ENCODE assay signal across 22 mouse cellular contexts in genomic region chr10:21943145-21943700, GRCm38 (mm10).
DNase-seq lines count a peak whose midpoint lies in the region; ATAC-seq lines count a peak whose summit lies in the region.
"Had no signal": no experiment of that assay in that cellular context is flagged by ENCODE, and none has a peak within 500 bp of the region (broad histone marks: within the 10 kb centered on the region; RNA-seq: fewer than 3 reads in every experiment).

No protein-coding gene starts in this region.

- no peak overlapping the region for H3K4me2 ChIP-seq in heart, embryonic 11.5 days
- no peak overlapping the region for H3K4me2 ChIP-seq in hindbrain, embryonic 11.5 days (replicated peaks; ENCODE audit: low read depth, low read length)

- no peak overlapping the region for H3K9ac ChIP-seq in heart, embryonic 11.5 days (ENCODE audit: low read depth, low read length)
- H3K9ac ChIP-seq in hindbrain, embryonic 11.5 days (ENCODE audit: low read depth, low read length): no peak overlapping the region

- H3K36me3 ChIP-seq in heart, embryonic 11.5 days (ENCODE audit: control insufficient read depth, insufficient read depth, low read length): no peaks in the 10 kb centered on the region
- no peaks in the 10 kb centered on the region for H3K36me3 ChIP-seq in hindbrain, embryonic 11.5 days (ENCODE audit: control insufficient read depth, insufficient read depth, low read length)
- H3K36me3 ChIP-seq: G1E had no signal

- no peak overlapping the region for H3K27ac ChIP-seq in heart, embryonic 11.5 days (ENCODE audit: low read depth, low read length)
- H3K27ac ChIP-seq in hindbrain, embryonic 11.5 days (ENCODE audit: low read depth, low read length): no peak overlapping the region

- peak; percentile 62 for ATAC-seq in cerebellum, adult (ENCODE audit: insufficient number of reproducible peaks, low FRiP score, low TSS enrichment)
- no peak for ATAC-seq in heart, embryonic 11.5 days (replicated peaks; ENCODE audit: insufficient number of reproducible peaks, low FRiP score, low TSS enrichment)
- no peak for ATAC-seq in hindbrain, embryonic 11.5 days (ENCODE audit: low FRiP score)
- ATAC-seq: activated CD4-positive, CD25-positive, alpha-beta regulatory T cell, adult 4 months; CD4-positive, CD25-positive, alpha-beta regulatory T cell, adult 4 months; Patski had no signal

- no peaks in the 10 kb centered on the region for H3K4me1 ChIP-seq in heart, embryonic 11.5 days (ENCODE audit: control insufficient read depth, insufficient read depth, low read length)
- H3K4me1 ChIP-seq in hindbrain, embryonic 11.5 days (replicated peaks; ENCODE audit: control insufficient read depth, insufficient read depth, low read length): no peaks in the 10 kb centered on the region

- DNase-seq in cerebellum, adult 9-11 months: no peak
- DNase-seq in cerebellum, adult 9-10 months: peak; percentile 54
- no peak for DNase-seq in cerebellum, postnatal 14 days
- DNase-seq in heart, adult 11 months: peak; percentile 57
- DNase-seq in brain, adult 2 months (ENCODE audit: low read depth, low spot score): peak; percentile 39
- no peak for DNase-seq in hindbrain, embryonic 11.5 days (ENCODE audit: low spot score)
- DNase-seq: adrenal gland, adult 2 months; adrenal gland, adult 8-10 months; adrenal gland, postnatal 10 days; adrenal gland, postnatal 14 days; adrenal gland, postnatal 25 days; adrenal gland, postnatal 36 days; B cell, adult 2 months; cerebellum, adult 11 months; cerebellum, adult 11-12 months had no signal

- H3K4me3 ChIP-seq in heart, embryonic 11.5 days (ENCODE audit: low read depth, low read length): no peak overlapping the region
- H3K4me3 ChIP-seq in hindbrain, embryonic 11.5 days (ENCODE audit: low read depth, low read length): no peak overlapping the region

- no peaks in the 10 kb centered on the region for H3K9me3 ChIP-seq in heart, embryonic 11.5 days (replicated peaks; ENCODE audit: control insufficient read depth, low read length)
- H3K9me3 ChIP-seq in hindbrain, embryonic 11.5 days (ENCODE audit: control insufficient read depth, low read length): no peaks in the 10 kb centered on the region
- H3K9me3 ChIP-seq: G1E had no signal

- no peaks in the 10 kb centered on the region for H3K27me3 ChIP-seq in heart, embryonic 11.5 days (ENCODE audit: control insufficient read depth, insufficient read depth, low read length)
- no peaks in the 10 kb centered on the region for H3K27me3 ChIP-seq in hindbrain, embryonic 11.5 days (ENCODE audit: control insufficient read depth, insufficient read depth, low read length)
- H3K27me3 ChIP-seq: CH12.LX, Patski had no signal

- WGBS in heart, embryonic 11.5 days (ENCODE audit: insufficient replicate concordance): 82% methylated on average over 6 of the region's 6 CpGs
- WGBS in hindbrain, embryonic 11.5 days: 87% methylated on average over 6 of the region's 6 CpGs

Comparison
In these comparisons a context has a peak if more than half of its experiments do, and no peak if none do; other contexts are left out.
1. DNase-seq: peak in cerebellum, adult 9-10 months (single experiment), heart, adult 11 months (single experiment) and brain, adult 2 months (single experiment); none in cerebellum, adult 9-11 months (single experiment), cerebellum, postnatal 14 days (0 of 2) and hindbrain, embryonic 11.5 days (single experiment).